Mouse (Mus musculus): ENCODE measurements around the gene Arntl2.

GRCm38 (mm10) chr6:146809991-146810390 lies 14.1 kb downstream of the Arntl2 start:
- TF ChIP-seq MAFK (IDR thresholded peaks at IDR 0.05; ENCODE audit: insufficient read depth, low read depth, low read length) (no peak), ZC3H11A (IDR thresholded peaks at IDR 0.05; ENCODE audit: borderline replicate concordance, low read depth, low read length) (no peak), ZNF384 (IDR thresholded peaks at IDR 0.05; ENCODE audit: low read depth, low read length) (no peak), CHD2 (IDR thresholded peaks at IDR 0.05; ENCODE audit: low read depth, low read length) (no peak)
